Mouse (Mus musculus): ENCODE data around the gene Syt16. TPM values are rescaled to one million over a fixed set of nuclear protein-coding genes. Genes with fewer than 3 reads are reported as not detected.

The Syt16 gene
- polyA plus RNA-seq, 1 experiment from 2014 or later: 95.5 TPM

DNA sequence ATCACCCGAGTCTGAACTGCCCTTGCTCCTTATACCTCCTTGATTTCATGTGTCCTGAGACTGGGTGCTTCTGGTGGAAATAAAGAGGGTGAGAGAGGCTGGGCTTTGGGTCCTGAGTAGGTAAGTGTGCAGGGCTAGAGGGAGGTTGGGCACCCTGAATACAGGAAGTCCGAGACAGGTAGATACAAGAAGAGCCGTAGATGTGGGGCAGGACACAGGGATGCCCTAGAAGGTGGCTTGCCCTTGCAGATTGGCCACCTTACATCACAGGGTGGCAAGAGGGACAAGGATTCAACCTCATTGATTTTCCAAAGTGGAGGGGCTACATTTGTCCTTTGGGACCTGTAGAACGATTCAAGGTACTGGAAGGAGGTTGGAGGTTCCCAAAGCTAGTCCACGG is 45.8 kb downstream of the Syt16 start:
- Histone ChIP-seq H3K4me2 (ENCODE audit: low read depth, low read length) (no peak overlapping the region), H3K4me1 (ENCODE audit: control insufficient read depth, insufficient read depth, low read length) (peaks cover 6% of the 10 kb centered on the region; the same call in 1 of the 2 replicates), H3K36me3 (ENCODE audit: control insufficient read depth, insufficient read depth, low read length) (no peaks in the 10 kb centered on the region), H3K4me3 (ENCODE audit: low read depth, low read length) (no peak overlapping the region), H3K27ac (ENCODE audit: low read depth, low read length) (0 out of 2 replicates have a peak overlapping the region, but pooled peaks have one; percentile 30), H3K9ac (replicated peaks; ENCODE audit: low read depth, low read length) (no peak overlapping the region), H3K9me3 (ENCODE audit: control insufficient read depth, low read length) (no peaks in the 10 kb centered on the region), H3K27me3 (ENCODE audit: control insufficient read depth, insufficient read depth, low read length) (no peaks in the 10 kb centered on the region)
- 84% methylated on average over 5 of the region's 5 CpGs for WGBS
- no peak for ATAC-seq (ENCODE audit: low read depth)

DNA sequence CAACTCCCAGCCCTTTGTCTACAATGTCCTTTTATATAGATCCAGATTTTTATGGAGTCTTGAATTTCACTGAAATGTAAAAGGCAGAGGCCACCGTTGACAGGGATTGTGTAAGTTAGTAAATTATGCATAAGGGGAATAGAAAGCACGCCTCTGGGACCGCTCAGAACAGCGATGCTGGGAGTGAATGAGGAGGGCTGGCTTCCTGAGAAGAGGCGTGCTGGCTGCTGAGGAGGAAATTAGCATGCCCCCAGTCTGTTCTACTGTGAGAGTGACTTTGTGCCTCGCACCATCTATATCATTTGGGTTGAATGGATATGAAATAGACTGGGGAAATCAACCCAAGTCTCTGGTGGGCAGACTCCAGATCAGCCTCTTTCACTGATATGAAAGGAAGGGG is 46.3 kb downstream of the Syt16 start:
- WGBS: 13% methylated on average over 6 of the region's 6 CpGs
- Histone ChIP-seq H3K36me3 (ENCODE audit: control insufficient read depth, insufficient read depth, low read length) (no peaks in the 10 kb centered on the region), H3K27me3 (ENCODE audit: control insufficient read depth, insufficient read depth, low read length) (no peaks in the 10 kb centered on the region), H3K9ac (replicated peaks; ENCODE audit: low read depth, low read length) (no peak overlapping the region), H3K27ac (ENCODE audit: low read depth, low read length) (peak overlapping the region; percentile 62; the same call in 1 of the 2 replicates), H3K4me3 (ENCODE audit: low read depth, low read length) (no peak overlapping the region), H3K9me3 (ENCODE audit: control insufficient read depth, low read length) (no peaks in the 10 kb centered on the region), H3K4me2 (ENCODE audit: low read depth, low read length) (0 out of 2 replicates have a peak overlapping the region, but pooled peaks have one; percentile 15), H3K4me1 (ENCODE audit: control insufficient read depth, insufficient read depth, low read length) (peaks cover 6% of the 10 kb centered on the region; the same call in 1 of the 2 replicates)
- peak; percentile 84 for ATAC-seq (ENCODE audit: low read depth)

DNA sequence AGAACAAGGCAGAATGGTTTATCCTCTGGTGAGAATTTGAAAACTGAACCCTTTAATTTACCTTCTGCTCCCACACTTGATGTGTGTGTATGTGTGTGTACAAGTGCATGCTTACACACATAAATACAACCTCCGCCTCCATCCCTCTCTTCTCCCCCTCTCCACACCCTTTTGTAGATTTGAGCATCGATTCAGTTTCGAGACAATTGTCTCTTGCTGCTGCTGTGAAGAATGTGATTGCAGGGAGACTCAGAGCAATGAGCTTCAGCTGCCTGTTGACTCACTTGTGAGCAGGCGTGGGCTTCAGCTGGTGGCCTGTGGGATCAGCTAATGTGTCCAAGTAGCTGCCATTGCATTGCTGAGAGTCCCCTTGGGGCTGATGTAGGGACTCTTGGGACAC is 46.8 kb downstream of the Syt16 start:
- ATAC-seq (ENCODE audit: low read depth): peak; percentile 17; the same call in 1 of the 2 replicates
- no peaks in the 10 kb centered on the region for H3K36me3 ChIP-seq (ENCODE audit: control insufficient read depth, insufficient read depth, low read length)
- 50% methylated on average over 4 of the region's 4 CpGs for WGBS

DNA sequence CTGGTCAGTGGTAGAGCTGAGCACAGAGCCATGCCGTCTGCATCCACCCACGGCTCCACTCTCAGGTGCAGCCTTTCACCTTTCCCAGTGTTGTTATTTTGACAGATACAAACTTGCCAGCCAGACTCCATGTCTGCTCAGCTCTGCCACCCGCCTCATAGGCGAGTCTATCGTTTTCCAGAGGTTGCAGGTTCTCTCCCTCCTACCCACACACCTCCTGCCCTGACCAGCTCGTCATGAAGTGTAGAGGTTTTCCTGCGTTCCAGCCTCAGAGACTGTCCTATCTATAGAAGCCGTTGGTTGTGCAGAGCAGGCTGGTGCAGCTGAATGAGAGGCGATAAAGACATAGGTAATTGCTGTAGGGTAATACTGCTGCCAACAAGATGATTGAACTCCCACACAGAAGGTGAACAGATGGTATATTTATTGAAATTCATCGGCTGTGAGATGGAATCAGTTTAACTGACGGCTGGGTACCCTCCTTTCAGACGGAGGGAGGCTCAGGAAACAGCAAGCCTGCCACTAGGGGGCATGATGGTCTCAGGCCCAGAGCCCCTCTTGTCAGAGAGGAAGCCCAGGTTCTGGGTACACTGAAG is 58.0 kb downstream of the Syt16 start:
- peak; percentile 88 for ATAC-seq (ENCODE audit: low read depth)
- H3K4me1 ChIP-seq (ENCODE audit: control insufficient read depth, insufficient read depth, low read length): no peaks in the 10 kb centered on the region
- H3K9me3 ChIP-seq (ENCODE audit: control insufficient read depth, low read length): no peaks in the 10 kb centered on the region
- no peak overlapping the region for H3K4me3 ChIP-seq (ENCODE audit: low read depth, low read length)
- no peaks in the 10 kb centered on the region for H3K36me3 ChIP-seq (ENCODE audit: control insufficient read depth, insufficient read depth, low read length)
- 44% methylated on average over 12 of the region's 12 CpGs for WGBS
- H3K27me3 ChIP-seq (ENCODE audit: control insufficient read depth, insufficient read depth, low read length): no peaks in the 10 kb centered on the region
- H3K4me2 ChIP-seq (ENCODE audit: low read depth, low read length): no peak overlapping the region
- H3K9ac ChIP-seq (replicated peaks; ENCODE audit: low read depth, low read length): no peak overlapping the region
- no peak overlapping the region for H3K27ac ChIP-seq (ENCODE audit: low read depth, low read length)

More for the DNA sequence above, 46.8 kb downstream of the Syt16 start:
- H3K4me3 ChIP-seq (ENCODE audit: low read depth, low read length): no peak overlapping the region
- H3K9me3 ChIP-seq (ENCODE audit: control insufficient read depth, low read length): no peaks in the 10 kb centered on the region
- H3K4me2 ChIP-seq (ENCODE audit: low read depth, low read length): 0 out of 2 replicates have a peak overlapping the region, but pooled peaks have one; percentile 15
- no peak overlapping the region for H3K9ac ChIP-seq (replicated peaks; ENCODE audit: low read depth, low read length)
- no peaks in the 10 kb centered on the region for H3K27me3 ChIP-seq (ENCODE audit: control insufficient read depth, insufficient read depth, low read length)
- peak overlapping the region; percentile 62; the same call in 1 of the 2 replicates for H3K27ac ChIP-seq (ENCODE audit: low read depth, low read length)
- H3K4me1 ChIP-seq (ENCODE audit: control insufficient read depth, insufficient read depth, low read length): peaks cover 6% of the 10 kb centered on the region; the same call in 1 of the 2 replicates

DNA sequence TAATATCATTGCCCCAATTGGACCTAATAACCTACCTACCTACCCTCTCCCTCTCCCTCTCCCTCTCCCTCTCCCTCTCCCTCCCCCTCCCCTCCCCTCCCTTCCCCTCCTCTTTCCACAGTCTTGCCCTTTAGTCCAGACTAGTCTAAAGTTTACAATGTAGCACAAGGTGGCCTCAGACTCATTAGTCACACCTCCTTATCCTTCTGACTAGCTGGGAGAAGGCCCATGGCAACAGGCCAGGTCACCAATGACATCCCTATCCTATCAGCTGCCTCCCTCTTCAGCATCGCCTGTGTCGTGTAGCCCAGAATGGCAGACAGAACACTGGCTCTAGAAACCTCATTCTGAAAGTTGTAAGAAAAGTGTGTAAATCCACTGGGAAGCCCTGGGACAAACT is 58.7 kb downstream of the Syt16 start:
- Histone ChIP-seq H3K4me2 (ENCODE audit: low read depth, low read length) (no peak overlapping the region), H3K9ac (replicated peaks; ENCODE audit: low read depth, low read length) (no peak overlapping the region), H3K27ac (ENCODE audit: low read depth, low read length) (no peak overlapping the region), H3K4me1 (ENCODE audit: control insufficient read depth, insufficient read depth, low read length) (no peaks in the 10 kb centered on the region), H3K9me3 (ENCODE audit: control insufficient read depth, low read length) (no peaks in the 10 kb centered on the region), H3K4me3 (ENCODE audit: low read depth, low read length) (no peak overlapping the region), H3K36me3 (ENCODE audit: control insufficient read depth, insufficient read depth, low read length) (no peaks in the 10 kb centered on the region), H3K27me3 (ENCODE audit: control insufficient read depth, insufficient read depth, low read length) (no peaks in the 10 kb centered on the region)
- peak; percentile 24; the same call in 1 of the 2 replicates for ATAC-seq (ENCODE audit: low read depth)
- 35% methylated on average over 2 of the region's 2 CpGs for WGBS

DNA sequence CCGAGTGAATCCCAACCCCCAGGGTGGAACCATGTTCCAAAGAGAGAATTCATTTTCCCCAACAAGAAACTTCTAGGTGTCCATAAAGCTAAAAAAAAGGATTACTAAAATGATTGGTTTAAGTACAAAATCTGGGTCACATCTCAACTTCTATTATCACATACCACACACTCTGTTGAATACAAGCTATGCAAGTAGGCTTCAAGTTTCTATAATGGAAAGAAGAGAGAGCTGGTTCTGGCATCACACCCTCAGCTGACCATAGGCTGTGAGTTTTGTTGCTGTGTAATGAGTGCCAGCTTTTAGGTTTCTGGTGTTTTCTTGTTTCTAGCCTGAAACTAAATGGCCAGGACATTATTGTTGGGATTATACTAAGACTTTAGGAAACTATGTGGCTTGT is 65.1 kb downstream of the Syt16 start:
- Histone ChIP-seq H3K27ac (ENCODE audit: low read depth, low read length) (no peak overlapping the region), H3K36me3 (ENCODE audit: control insufficient read depth, insufficient read depth, low read length) (no peaks in the 10 kb centered on the region), H3K9ac (replicated peaks; ENCODE audit: low read depth, low read length) (no peak overlapping the region), H3K4me1 (ENCODE audit: control insufficient read depth, insufficient read depth, low read length) (no peaks in the 10 kb centered on the region), H3K4me2 (ENCODE audit: low read depth, low read length) (no peak overlapping the region), H3K9me3 (ENCODE audit: control insufficient read depth, low read length) (no peaks in the 10 kb centered on the region), H3K4me3 (ENCODE audit: low read depth, low read length) (no peak overlapping the region), H3K27me3 (ENCODE audit: control insufficient read depth, insufficient read depth, low read length) (no peaks in the 10 kb centered on the region)
- 90% methylated on average over 1 of the region's 1 CpGs for WGBS
- no peak for ATAC-seq (ENCODE audit: low read depth)

DNA sequence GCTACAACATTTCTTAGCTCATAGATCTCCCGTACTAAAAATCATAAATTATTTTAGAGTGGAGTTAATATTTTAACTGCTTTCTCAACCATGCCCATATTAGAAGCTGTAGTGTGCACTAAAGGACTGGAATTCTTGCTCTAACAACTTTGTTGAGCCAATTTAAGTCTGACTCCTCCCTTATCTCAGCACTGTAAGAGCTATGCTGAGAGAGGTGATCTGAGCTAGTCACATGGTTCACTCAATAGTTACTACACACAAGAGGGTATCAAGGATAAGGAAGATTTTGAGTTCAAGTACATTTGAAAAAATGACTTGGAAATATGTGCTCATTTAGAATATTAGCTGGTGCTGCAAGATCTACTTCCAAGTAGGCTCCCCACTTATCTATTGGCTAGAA is 71.5 kb downstream of the Syt16 start:
- Histone ChIP-seq H3K36me3 (ENCODE audit: control insufficient read depth, insufficient read depth, low read length) (no peaks in the 10 kb centered on the region), H3K4me2 (ENCODE audit: low read depth, low read length) (no peak overlapping the region), H3K27ac (ENCODE audit: low read depth, low read length) (no peak overlapping the region), H3K27me3 (ENCODE audit: control insufficient read depth, insufficient read depth, low read length) (no peaks in the 10 kb centered on the region), H3K4me3 (ENCODE audit: low read depth, low read length) (no peak overlapping the region), H3K9me3 (ENCODE audit: control insufficient read depth, low read length) (no peaks in the 10 kb centered on the region), H3K4me1 (ENCODE audit: control insufficient read depth, insufficient read depth, low read length) (no peaks in the 10 kb centered on the region), H3K9ac (replicated peaks; ENCODE audit: low read depth, low read length) (no peak overlapping the region)
- ATAC-seq (ENCODE audit: low read depth): no peak
- WGBS: 83% methylated on average over 1 of the region's 1 CpGs

DNA sequence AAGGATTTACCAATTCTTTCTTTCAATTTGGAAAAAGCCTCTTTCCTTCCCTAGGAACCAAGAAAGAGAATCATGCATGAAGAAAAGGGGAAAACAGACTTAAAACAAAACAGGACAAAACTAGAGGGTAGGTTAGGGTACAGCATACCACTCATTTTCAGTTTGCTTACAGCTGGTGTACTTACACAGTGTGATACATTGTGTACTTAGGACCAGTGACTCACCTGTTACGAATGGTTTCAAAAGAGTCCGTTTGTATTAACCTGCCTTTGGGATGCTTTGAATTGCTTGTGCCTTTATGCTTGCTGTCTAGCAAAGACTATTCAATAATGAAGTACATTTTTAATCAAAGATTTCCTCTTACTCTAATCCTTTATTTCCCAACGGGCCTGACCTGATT is 78.1 kb downstream of the Syt16 start:
- H3K27ac ChIP-seq (ENCODE audit: low read depth, low read length): no peak overlapping the region
- WGBS: 76% methylated on average over 3 of the region's 3 CpGs
- ATAC-seq (ENCODE audit: low read depth): no peak

DNA sequence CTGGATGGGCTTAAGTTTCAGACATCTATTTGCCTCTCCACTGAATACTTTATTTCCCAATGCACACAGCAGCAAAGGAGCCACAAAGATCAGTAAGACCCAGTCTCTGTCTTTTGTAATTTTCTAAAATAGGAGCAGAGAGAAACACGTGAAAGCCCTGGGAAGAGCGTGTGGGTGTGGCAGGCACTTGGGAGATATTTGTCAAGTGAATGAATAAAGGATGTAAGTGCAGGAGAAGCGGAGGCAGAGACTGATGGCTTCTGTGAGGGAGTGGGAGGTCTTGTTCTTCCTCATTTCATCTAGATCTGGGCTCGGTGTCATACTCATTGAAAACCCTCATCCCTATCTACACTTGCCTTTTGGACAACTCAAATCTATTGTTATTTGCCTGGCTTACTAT is 78.6 kb downstream of the Syt16 start:
- no peaks in the 10 kb centered on the region for H3K36me3 ChIP-seq (ENCODE audit: control insufficient read depth, insufficient read depth, low read length)
- no peaks in the 10 kb centered on the region for H3K9me3 ChIP-seq (ENCODE audit: control insufficient read depth, low read length)
- no peaks in the 10 kb centered on the region for H3K27me3 ChIP-seq (ENCODE audit: control insufficient read depth, insufficient read depth, low read length)
- ATAC-seq (ENCODE audit: low read depth): no peak
- H3K4me2 ChIP-seq (ENCODE audit: low read depth, low read length): no peak overlapping the region
- H3K4me1 ChIP-seq (ENCODE audit: control insufficient read depth, insufficient read depth, low read length): no peaks in the 10 kb centered on the region
- 68% methylated on average over 4 of the region's 4 CpGs for WGBS
- no peak overlapping the region for H3K4me3 ChIP-seq (ENCODE audit: low read depth, low read length)
- no peak overlapping the region for H3K9ac ChIP-seq (replicated peaks; ENCODE audit: low read depth, low read length)
- H3K27ac ChIP-seq (ENCODE audit: low read depth, low read length): no peak overlapping the region

More for the DNA sequence above, 78.1 kb downstream of the Syt16 start:
- no peak overlapping the region for H3K4me2 ChIP-seq (ENCODE audit: low read depth, low read length)
- H3K9ac ChIP-seq (replicated peaks; ENCODE audit: low read depth, low read length): no peak overlapping the region
- no peaks in the 10 kb centered on the region for H3K4me1 ChIP-seq (ENCODE audit: control insufficient read depth, insufficient read depth, low read length)
- H3K4me3 ChIP-seq (ENCODE audit: low read depth, low read length): no peak overlapping the region
- no peaks in the 10 kb centered on the region for H3K36me3 ChIP-seq (ENCODE audit: control insufficient read depth, insufficient read depth, low read length)
- no peaks in the 10 kb centered on the region for H3K27me3 ChIP-seq (ENCODE audit: control insufficient read depth, insufficient read depth, low read length)
- H3K9me3 ChIP-seq (ENCODE audit: control insufficient read depth, low read length): no peaks in the 10 kb centered on the region
